Mouse (Mus musculus) left cerebral cortex, postnatal 4 days (tissue): ENCODE measurements around the gene Xaf1. TPM values are rescaled to one million over a fixed set of nuclear protein-coding genes. Genes with fewer than 3 reads are reported as not detected.

Source experiments
- DNase-seq: peaks from one replicate; pipeline ENCODE4 v3.0.0-alpha.2; 2022
- intact Hi-C: fragments of 180-260 bp; cut with DNase I; formaldehyde crosslinking; loops from one replicate; pipeline ENCODE4 v1.15.1; 2025
- total RNA-seq, 2 experiments: library from RNA; stranded (reverse); gene quantifications; 2 replicates each; pipeline ENCODE4 v1.2.3; 2021

Gene Xaf1
- 1 to 10 TPM in 1 of 2 experiments, under 1 TPM in 1; 0.70 to 1.2 TPM for total RNA-seq

DNA sequence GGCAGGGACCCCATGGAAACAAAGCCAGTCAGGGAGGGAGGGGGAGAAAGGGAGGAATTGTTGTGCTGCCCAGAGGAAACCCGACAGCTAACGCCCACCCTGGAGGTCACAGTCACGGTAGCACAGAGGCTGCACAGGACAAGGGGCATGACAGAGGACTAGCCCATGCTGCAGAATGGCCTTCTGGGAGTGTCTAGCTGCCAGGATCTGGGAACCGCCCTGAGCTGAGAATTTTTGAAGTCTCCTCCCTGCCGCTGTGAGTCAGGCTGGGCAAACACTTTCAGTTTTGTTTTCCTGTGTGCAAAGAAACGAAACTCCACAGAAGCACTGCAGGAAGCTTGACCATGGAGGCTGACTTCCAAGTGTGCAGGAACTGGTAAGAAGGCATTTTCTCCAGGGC lies at the start of gene Xaf1:
TSS of gene Xaf1 (plus strand) at position 296 of the 400 bp plus-strand sequence.
- no peak for DNase-seq
- intact Hi-C loops = no loop called here

DNA sequence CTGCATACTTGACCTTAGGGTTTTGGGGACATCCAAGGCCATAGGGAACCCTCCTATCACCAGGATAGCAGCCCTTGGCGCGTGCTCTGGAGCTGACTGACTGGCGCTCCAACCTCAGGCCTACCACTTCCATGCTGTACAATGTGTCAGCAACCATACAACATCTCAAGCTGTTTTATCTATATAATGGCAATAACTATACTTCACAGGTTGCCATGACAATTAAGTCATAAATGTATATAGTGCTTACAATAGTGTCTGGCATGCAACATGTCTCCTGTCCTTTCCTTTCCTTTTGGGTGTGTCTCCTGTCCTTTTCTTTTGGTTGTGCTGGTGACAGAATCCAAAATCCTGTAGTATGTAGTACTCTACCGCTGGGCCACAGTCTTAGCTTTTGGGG lies 45.8 kb upstream of the Xaf1 start:
- no peak for DNase-seq
- intact Hi-C loops = no loop called here

DNA sequence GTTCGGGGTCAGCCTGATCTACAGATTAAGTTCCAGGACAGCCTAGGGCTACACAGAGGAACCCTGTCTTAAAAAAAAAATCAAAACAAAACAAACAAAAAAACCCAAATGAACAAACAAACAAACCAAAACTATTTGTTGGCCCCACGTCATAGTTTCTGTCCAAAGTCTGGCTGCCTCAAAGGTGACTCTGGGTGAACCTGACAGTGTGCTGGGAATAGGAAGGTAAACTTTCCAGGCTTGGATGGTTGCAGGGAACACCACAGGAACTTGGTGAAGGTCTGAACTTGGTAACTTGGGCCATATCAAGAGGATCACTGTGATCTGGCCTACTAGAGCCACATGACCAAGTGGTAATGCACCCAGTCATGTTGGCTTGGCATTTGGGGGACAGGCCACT lies 45.0 kb upstream of the Xaf1 start:
- no peak for DNase-seq
- intact Hi-C loops = no loop called here

DNA sequence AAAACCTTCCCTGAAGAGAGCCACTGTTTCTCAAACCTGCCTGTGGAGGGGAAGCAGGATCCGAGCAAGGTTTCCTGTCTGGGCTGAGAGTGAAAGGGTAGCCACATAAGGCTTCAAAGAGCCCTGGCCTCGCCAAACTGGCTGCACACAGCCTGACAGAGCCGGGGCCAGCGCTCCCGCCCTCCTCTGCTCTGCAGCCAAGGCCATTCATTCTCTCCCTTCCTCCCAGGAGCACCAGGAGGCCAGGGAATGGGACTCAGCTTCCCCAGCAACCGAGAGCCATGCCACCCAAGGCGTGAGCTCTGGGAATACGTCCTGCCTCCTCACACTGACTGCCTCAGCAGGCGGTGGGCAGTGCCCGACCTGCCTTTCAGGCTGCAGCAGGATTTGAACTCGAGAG lies 35.9 kb upstream of the Xaf1 start:
- DNase-seq = peak; percentile 40
- intact Hi-C loops = loop anchor here (5.0 kb wide), 1 partner anchor 33 kb away; no protein-coding TSS in a partner anchor

DNA sequence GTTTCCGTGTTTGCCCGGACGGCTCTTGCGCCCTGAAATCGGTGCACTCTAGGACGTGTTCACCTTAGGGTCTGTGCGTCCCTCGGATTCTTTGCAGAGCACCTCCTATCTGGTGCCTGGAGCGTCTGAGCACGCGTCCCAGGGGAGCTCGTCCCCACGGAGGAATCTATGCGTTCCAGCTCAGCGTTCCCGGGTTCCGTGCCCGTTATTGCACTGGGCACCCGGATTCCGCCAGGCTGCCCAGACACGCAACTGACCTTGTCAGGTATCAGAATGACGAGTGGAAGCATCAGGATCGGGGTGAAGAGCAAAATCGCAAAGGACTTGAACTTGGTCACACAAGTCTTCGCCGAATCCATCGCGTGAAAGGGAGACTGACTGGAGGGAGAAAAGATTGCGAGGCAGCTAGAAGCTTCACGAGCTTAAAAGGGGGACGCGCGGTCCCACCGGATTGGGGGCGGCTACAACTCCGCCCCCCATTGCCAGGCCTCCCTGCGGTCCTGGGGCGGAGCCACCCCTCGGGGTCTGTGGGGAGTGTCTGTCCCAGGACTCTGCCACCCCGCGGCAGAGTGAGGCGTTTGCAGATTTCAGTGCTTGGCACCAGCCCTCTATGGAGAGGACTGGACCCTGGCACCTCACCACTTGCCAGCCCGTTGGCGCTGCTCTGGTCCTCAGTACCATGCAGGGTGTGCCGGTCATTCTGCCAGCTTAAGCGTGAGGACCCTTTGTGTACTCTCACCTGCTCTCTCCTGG lies 35.0 kb upstream of the Xaf1 start:
- DNase-seq = peak; percentile 81
- intact Hi-C loops = loop anchor here (5.0 kb wide), 1 partner anchor 34 kb away; no protein-coding TSS in a partner anchor

DNA sequence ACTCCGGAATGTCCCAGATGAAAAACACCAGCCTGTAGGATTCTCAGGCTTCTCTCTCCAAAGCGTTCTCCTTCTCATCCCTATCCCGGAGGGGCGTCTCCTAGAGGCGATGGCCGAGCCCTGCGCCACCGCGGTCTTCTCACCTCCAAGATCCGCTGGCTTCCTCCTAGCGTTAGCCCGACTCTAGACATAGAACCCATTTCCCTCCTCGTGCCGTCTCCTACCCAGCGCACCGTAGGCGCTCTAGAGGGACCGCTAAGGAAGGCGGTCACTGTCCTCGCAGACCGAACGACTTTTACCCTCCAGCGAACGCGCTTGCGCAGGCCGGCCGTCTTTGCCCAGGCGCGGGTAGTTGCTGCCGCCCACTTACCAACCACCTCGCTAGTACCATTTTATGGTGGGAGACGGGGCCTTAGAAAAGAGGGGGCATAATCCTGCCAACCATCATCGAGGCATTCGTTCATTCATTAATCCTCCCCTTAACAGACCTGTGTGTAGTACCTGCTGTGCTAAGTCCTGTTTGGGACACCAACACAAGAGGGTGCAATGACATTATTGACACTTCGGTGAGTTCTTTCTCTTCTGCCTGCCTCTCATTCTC lies 34.4 kb upstream of the Xaf1 start, which contains the start of gene Slc13a5:
TSS of gene Slc13a5 (minus strand) at position 263 of the 601 bp plus-strand sequence.
- DNase-seq = peak; percentile 31
- intact Hi-C loops = loop anchor here (5.0 kb wide), 1 partner anchor 35 kb away; no protein-coding TSS in a partner anchor

DNA sequence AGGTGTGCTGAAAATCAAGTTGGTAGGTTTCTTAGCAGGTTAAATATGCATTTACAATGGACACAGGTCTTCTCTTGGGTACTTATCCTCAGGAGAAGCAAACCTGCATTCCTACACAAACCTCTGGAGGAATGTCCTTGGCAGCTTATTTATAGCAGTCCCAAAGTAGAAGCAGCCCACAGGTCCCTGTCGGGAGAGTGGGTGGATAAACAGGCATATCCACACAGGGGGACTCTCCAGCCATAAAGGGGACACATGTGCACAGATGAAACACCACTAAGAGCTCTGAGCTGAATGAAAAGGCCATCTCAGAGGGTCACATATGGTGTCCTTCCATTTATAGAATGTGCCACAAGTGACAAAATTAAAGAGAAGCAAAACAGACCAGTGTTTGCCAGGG lies 29.7 kb upstream of the Xaf1 start:
- intact Hi-C loops = no loop called here
- no peak for DNase-seq

DNA sequence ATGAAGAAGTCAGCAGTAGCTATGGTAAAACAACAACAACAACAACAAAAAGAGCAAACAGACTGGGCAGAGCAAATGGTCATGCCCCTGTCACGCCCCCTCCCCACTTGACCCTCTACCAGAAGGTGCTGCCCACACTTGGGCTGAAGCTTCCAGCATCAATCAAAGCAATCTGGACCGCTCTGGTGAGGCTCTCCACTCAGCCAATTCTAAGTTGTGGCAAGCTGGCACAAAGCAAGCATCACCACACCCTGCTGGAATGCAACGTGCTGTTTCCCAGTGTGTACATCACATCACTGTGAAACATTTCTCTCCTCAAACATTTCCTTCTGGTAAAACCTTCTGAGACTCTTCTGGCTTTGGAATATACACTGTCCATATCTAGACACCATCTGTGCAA lies 28.1 kb upstream of the Xaf1 start:
- intact Hi-C loops = no loop called here
- no peak for DNase-seq

DNA sequence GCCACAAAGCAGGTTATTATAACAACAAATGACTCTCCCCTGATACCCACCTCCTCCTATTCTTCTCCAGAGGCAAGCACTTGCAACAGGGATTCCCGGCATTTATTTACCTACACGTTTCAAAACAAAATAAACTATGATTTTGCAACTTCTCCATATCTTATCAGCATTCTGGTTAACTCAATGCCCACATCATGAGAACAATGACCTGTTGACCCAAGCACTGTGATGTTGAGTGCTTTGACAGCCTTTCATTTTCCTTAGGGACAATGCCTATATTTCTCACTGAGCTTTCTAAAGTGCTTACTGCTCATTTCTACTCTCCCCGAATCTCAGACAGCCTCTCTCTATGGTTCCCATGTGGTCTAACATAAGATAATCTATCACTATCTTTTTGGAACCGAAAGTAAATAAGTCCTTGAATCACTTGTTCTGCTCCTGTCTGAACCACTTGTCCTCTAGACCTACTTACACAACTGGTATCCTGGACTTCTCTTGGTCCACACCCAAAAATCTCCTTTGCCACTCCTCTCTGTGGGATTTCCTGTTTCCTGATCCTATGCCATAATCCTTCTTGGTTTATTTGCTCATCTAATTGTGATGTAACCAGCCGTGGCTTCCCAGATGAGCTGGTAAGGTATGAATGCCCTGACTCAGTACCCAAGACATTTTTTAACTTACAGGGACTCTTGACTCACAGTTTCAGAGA lies 20.1 kb upstream of the Xaf1 start:
- intact Hi-C loops = no loop called here
- no peak for DNase-seq

DNA sequence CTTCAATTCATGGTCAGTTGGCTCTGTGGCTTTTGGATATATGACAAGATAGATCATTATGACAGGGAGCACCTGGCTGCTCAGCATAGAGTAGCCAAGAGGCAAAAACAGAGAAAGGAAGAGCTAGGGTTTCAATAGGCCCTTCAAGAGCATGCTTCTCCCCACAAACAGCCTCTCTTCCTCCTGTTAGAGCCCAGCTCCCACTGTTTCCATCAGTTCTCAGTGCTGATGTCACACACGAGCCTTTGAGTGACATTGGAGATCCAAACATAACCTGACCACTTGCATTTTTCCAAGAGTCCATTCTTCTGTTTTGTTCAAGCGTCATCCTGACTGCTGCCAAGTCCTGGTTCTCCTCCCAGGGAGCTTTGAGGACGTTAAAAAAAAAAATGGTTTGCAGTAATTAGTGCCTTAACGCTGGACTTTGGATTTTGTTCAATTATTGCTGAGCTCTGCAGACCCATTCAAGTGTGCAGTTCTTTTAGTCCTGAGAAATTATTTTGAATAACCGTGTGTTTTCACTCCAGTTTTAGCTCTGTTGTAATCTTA lies 19.5 kb upstream of the Xaf1 start:
- no peak for DNase-seq
- intact Hi-C loops = no loop called here

DNA sequence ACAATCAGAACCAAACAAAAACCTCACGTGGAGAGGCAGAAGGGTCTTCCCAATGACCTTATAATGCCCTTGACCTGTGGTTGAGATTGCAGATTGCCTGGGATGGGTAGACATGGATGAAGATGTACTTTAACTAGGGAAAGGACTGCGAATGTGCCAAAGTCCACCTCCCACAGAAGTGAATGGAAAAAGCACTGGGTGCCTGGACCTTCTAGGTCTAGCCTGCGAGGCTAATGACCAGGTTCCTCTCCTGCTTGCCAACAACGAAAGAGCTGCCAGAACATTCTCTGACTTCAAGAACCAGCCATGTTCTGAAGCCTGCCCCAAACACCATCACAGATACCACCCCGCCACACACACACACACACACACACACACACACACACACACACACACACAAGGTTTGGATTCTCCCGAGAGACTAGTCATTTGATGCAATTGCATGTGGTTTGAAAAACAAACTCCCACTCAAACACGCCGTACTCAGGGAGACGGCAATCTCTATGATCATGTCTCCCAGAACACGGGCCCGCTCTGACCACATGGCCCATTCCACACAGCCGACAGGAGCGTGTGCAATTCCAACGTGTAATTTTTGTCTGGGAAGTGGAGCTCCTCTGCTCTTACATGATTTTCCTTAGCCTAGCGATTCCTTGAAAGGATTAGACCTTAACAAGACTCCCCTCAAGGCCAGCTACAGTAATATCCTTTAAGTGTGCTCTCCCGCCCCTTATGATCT lies 17.8 kb upstream of the Xaf1 start:
- no peak for DNase-seq
- intact Hi-C loops = no loop called here

DNA sequence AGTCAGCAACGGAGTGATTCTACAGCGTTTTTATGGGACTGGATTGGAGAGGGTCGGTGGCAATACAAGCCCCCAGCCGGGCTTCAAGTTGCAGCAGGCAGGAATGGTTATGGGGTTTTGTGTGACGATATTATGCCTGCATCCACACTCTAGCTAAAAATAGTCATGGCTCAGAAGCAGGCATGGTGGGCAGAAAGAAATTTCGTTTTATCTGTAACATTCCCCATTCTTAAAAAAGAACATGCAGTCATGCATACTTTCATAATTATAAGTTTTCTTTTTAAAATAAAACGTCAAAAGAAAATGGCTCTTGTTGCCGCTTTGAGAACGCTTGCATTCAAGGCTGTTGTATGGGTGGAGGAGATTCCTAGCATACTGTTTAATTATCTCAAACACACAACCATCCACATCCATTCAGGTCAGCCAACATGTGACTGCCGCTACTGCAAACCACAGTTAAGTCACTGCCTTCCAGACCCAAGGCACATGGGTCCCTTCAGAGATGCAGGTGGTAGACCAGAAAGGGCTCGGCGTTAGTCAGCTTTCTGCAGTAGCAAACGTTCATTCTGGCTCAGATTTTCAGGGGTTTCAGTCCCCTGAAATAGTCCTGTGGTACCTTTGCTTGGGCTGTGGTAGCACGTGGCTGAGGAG lies 16.8 kb upstream of the Xaf1 start:
- intact Hi-C loops = no loop called here
- no peak for DNase-seq

DNA sequence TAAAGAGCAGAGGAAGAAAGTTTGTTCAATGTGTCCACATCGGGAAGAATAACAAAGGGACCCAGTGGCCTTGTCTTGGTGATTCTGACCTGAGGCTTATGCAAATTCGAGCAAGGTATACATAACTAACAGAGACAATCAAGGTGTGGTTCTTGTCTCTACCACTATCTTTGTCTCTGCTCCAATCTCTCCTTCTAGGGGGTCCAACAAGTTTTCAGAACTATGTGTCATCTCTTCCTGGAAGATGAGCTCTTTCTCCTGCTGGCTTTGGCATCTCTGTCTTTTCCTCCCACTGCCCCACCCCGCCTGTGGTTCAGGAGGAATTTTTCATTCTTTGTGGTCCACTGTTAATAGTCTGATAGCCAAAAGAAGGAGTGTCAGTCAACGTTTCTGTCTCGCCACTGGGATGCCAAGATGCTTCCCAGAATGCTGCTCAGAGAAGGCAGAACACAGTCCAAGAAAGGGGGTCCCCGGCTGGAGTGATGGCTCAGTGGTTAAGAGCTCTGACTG lies 15.4 kb upstream of the Xaf1 start:
- intact Hi-C loops = no loop called here
- no peak for DNase-seq

DNA sequence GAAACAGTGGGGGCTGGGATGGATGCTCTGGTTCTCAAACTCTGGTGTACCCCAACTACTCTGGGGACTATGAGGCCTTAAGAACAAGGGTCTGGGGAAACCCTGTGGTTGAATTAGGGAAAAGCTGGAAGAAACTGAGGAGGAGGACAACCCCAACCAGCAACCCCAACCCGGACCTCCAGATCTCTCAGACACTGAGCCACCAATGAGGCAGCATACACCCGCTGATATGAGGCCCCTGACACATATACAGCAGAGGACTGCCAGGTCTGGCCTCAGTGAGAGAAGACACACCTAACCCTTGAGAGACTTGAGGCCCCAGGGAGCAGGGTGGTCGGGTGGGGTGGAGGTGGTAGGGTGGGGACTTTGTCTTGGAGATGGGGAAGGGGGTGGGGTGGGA lies 14.8 kb upstream of the Xaf1 start:
- no peak for DNase-seq
- intact Hi-C loops = no loop called here

DNA sequence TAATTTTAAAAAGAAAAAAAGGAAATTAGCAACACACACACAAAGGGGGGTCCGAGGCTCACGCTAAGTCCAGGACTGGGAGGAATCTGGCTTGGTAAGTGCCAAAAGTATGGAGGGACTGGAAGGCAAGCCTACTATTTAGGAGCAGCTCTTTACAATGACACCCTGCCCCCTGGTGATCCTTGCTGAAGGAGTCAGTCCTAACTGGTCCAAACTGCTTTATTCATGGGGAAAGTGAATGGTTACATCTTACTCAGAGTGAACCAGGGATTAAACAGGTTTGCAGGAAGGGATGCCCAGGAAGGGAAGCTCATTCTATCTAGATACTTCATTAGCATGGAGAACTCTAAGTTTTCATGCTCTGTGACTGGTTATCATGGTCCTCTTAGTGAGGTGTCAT lies 14.3 kb upstream of the Xaf1 start:
- DNase-seq = no peak
- intact Hi-C loops = no loop called here

DNA sequence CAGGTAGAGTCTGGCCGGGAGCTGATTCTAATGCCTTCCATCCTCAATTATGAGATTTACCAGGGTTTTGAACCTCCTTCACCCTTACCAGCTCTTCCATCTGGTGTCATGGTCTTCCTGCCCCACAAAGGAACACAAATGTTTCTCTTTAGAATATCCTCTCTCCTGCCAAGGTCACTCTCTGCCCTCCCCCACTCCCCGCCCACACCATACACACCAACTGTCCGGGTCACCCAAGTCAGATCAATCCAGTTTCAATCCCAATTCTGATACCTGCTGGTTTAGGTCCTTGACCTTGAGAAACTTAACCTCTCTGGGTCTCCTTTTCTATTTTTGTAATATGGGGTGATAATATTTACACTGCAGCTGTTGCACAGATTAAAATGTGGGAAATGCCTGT lies 13.9 kb upstream of the Xaf1 start:
- no peak for DNase-seq
- intact Hi-C loops = no loop called here

DNA sequence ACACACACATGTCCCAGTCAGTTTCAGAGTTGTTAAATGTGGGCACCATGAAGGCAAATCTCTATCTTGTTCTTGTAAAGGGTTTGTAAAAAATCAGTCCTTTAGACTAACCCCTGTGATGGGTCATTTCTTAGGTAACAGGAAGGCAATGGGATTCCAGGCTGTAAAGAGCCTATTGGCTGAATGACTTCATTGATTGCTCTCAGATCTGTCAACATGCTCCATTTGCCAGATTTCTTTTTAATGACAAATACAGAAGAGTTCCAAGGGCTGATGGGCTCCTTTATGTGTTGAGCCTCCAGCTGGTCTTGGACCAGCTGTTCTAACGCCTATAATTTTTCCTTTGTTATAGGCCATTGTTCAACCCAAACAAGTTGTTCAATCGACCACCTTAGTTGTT lies 8.3 kb upstream of the Xaf1 start:
- intact Hi-C loops = no loop called here
- no peak for DNase-seq

DNA sequence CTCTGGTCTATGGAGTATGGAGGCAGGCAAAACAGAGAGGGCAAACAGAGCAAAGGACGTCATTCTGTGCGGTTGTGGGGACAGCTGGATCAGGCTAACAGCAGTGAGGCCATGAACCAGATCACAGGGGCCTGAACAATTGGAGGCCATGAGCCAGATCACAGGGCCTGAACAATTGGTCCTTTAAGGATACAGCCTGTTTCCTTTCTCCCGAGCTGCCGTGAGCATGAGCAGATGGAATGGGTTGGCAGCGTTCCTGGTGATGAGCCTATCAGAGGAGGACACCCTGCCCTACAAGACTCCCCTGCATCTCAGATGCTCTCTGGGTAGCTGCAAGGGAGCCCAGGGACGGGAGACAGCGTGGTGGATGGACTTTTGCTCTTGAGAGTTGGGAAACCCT lies 801 bp downstream of the Xaf1 start:
- peak; percentile 71 for DNase-seq
- intact Hi-C loops = no loop called here

DNA sequence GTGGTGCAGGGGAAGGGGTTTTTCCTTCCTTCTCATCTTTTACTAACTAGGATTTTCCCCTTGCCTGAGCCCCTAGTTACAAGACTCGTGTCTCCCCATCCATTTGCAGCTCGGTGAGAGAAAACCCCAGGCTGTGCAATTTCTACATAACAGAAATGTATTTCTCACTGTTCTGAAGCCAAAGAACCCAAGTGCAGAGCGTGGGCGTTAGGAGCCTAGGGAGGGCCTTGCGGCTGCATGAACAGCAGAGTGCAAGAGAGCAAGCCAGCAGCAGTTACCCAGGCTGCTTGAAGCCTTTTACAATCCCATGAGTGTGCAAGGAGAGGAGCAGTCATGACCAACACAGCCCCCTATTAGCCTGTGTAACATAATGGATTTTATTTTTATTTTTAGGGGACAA lies 6.0 kb downstream of the Xaf1 start:
- intact Hi-C loops = no loop called here
- no peak for DNase-seq

DNA sequence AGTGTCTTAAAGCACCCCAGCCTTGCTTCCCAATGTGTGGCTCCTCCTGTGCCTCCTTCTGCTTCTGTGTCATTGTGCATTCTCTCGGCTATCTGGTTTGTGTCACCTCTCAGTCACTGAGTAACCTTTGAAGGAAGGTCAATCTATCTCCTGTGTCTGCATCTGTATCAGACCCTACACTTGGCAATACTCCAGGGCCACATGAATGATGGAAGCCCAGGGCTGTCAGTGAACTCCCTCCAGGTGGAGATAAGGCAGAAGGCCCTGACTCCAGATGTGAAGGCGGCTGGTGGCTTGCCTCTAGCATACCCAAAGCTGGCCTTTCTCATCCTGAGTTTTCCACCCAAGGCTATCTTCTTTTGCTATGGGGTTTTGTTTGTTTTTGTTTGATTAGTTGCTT lies 7.6 kb downstream of the Xaf1 start:
- intact Hi-C loops = no loop called here
- DNase-seq = no peak
